ENCODE assay signal across 8 mouse cellular contexts in genomic region chr7:75806711-75807110, GRCm38 (mm10). TPM values are rescaled to one million over a fixed set of nuclear protein-coding genes. Genes with fewer than 3 reads are reported as not detected.
DNase-seq lines count a peak whose midpoint lies in the region; ATAC-seq and TF ChIP-seq lines count a peak whose summit lies in the region.
"Had no signal": no experiment of that assay in that cellular context is flagged by ENCODE, and none has a peak within 500 bp of the region (broad histone marks: within the 10 kb centered on the region; RNA-seq: fewer than 3 reads in every experiment).

No protein-coding gene starts in this region.

- TF ChIP-seq CTCF in liver, postnatal 0 days (IDR thresholded peaks at IDR 0.05; ENCODE audit: low read depth), result no peak

- no peaks in the 10 kb centered on the region for H3K9me3 ChIP-seq in liver, postnatal 0 days (ENCODE audit: low read length)

- no peaks in the 10 kb centered on the region for H3K27me3 ChIP-seq in liver, postnatal 0 days (ENCODE audit: insufficient read depth, low read length)

- no peak for TF ChIP-seq EP300 in liver, postnatal 0 days (IDR thresholded peaks at IDR 0.05; ENCODE audit: low read depth)

- H3K9ac ChIP-seq in liver, postnatal 0 days (replicated peaks), result no peak overlapping the region

- WGBS in liver, postnatal 0 days (ENCODE audit: insufficient replicate concordance), result 22% methylated on average over 4 of the region's 4 CpGs

- H3K4me2 ChIP-seq in liver, postnatal 0 days (ENCODE audit: low read depth, low read length), result no peak overlapping the region

- H3K36me3 ChIP-seq in liver, postnatal 0 days (replicated peaks; ENCODE audit: insufficient read depth, low read length), result no peaks in the 10 kb centered on the region

- no peak overlapping the region for H3K4me3 ChIP-seq in liver, postnatal 0 days (ENCODE audit: low read depth, low read length)
- H3K4me3 ChIP-seq: myocyte had no signal

- no peak for ATAC-seq in liver, postnatal 0 days

- H3K4me1 ChIP-seq in liver, postnatal 0 days (ENCODE audit: insufficient read depth), result no peaks in the 10 kb centered on the region

- H3K27ac ChIP-seq in liver, postnatal 0 days (ENCODE audit: low read depth), result no peak overlapping the region

- DNase-seq in urinary bladder, postnatal 14 days (ENCODE audit: low spot score), result peak; percentile 36
- DNase-seq in urinary bladder, postnatal 10 days (ENCODE audit: low spot score), result no peak
- peak; percentile 81 to 89 for DNase-seq in heart, adult 18-20 months
- peak; percentile 71 for DNase-seq in kidney, adult 9 months
- peak; percentile 73 for DNase-seq in ovary, postnatal 36 days (ENCODE audit: low spot score)
- no peak for DNase-seq in liver, postnatal 0 days
- DNase-seq in cerebellum, adult 8-10 months, result no peak

RNA-seq across cellular contexts. Expression of gene Klhl25, which starts 41.4 kb away (rescaled TPM):
- total RNA-seq in heart, adult 18-20 months (2021), result 1 to 10 TPM; 4.0 to 4.4 TPM
- 13.0 and 13.5 TPM in 2 replicates for polyA plus RNA-seq in liver, postnatal 0 days (2015; fragmentation: Nextera tagmentation; extraction: Ambion mirVana)

Comparison
In these comparisons a context has a peak if more than half of its experiments do, and no peak if none do; other contexts are left out.
1. DNase-seq: peak in urinary bladder, postnatal 14 days (single experiment), heart, adult 18-20 months (2 of 2), kidney, adult 9 months (single experiment) and ovary, postnatal 36 days (single experiment); none in urinary bladder, postnatal 10 days (single experiment), liver, postnatal 0 days (single experiment) and cerebellum, adult 8-10 months (single experiment).